Mouse (Mus musculus) left cerebral cortex, adult 6 months (tissue): ENCODE measurements around the gene Rpp38. TPM values are rescaled to one million over a fixed set of nuclear protein-coding genes. Genes with fewer than 3 reads are reported as not detected.

Experiments used
- long read RNA-seq, 2 experiments: library from polyadenylated mRNA; unstranded; transcript quantifications; one replicate each; pipeline ENCODE4 v2.0.0; 2019 to 2020
- polyA plus RNA-seq: library from polyadenylated mRNA; unstranded; fragments of <200 nt; fragmentation: Nextera tagmentation; gene quantifications from 2 replicates; pipeline ENCODE4 v1.2.3, GENCODE M21; 2021

Rpp38 gene
- polyA plus RNA-seq = 13.9 and 14.6 TPM in 2 replicates
- long read RNA-seq, experiment 1, transcript Rpp38-201 (2 exons, 1,042 nt) = major isoform, 9 of 19 reads
- long read RNA-seq, experiment 1, partial matches to known transcripts = 0 of 19 reads
- long read RNA-seq, experiment 1, other reads (novel, unspliced or antisense) = 10 of 19 reads
- long read RNA-seq, experiment 2, transcript Rpp38-201 (2 exons, 1,042 nt) = major isoform, 10 of 12 reads
- long read RNA-seq, experiment 2, partial matches to known transcripts = 0 of 12 reads
- long read RNA-seq, experiment 2, other reads (novel, unspliced or antisense) = 2 of 12 reads

GRCm38 (mm10) chr2:3332484-3333242, at the start of gene Rpp38:
Gene Rpp38 (minus strand): TSS chr2:3332643.

GRCm38 (mm10) chr2:3335611-3336301, 3.3 kb upstream of the Rpp38 start, which contains the start of gene Acbd7:
Gene Acbd7 (plus strand): TSS chr2:3336168.

GRCm38 (mm10) chr2:3283602-3284472, 48.6 kb downstream of the Rpp38 start, which contains the start of gene Nmt2:
Gene Nmt2 (plus strand): TSS chr2:3284212.

Other genes with a start within 250 kb of the Rpp38 start
- 13.8 and 16.8 TPM in 2 replicates for gene Fam171a1, start 218.4 kb downstream of the Rpp38 start, polyA plus RNA-seq
- 90.1 and 160 TPM in 2 replicates for gene Nmt2, start 48.4 kb downstream of the Rpp38 start, polyA plus RNA-seq
- 1.3 and 2.3 TPM in 2 replicates for gene Acbd7, start 3.5 kb upstream of the Rpp38 start, polyA plus RNA-seq
- not detected in 2 replicates for gene Olah, start 64.6 kb upstream of the Rpp38 start, polyA plus RNA-seq
- 15.8 and 16.0 TPM in 2 replicates for gene Meig1, start 90.0 kb upstream of the Rpp38 start, polyA plus RNA-seq
- gene Dclre1c, start 91.5 kb upstream of the Rpp38 start, polyA plus RNA-seq = 3.8 TPM in 2 replicates
- gene Suv39h2, start 142.4 kb upstream of the Rpp38 start, polyA plus RNA-seq = 1.3 and 3.8 TPM in 2 replicates
- gene Gm45902, start 180.1 kb upstream of the Rpp38 start, polyA plus RNA-seq = 0.49 and 0.56 TPM in 2 replicates
- 27.4 and 33.3 TPM in 2 replicates for gene Hspa14, start 180.2 kb upstream of the Rpp38 start, polyA plus RNA-seq
- 0.17 and 0.40 TPM in 2 replicates for gene Cdnf, start 180.4 kb upstream of the Rpp38 start, polyA plus RNA-seq
- gene Fam107b, start 237.8 kb upstream of the Rpp38 start, polyA plus RNA-seq = 2.3 and 2.9 TPM in 2 replicates